Mouse (Mus musculus): ENCODE measurements at regions not wholly inside any gene's neighbourhood (a gene's known extent, or its start where the extent isn't known, plus 50 kb on each side); places are given as distances from the start of the nearest gene placed in this dataset.
A peak's percentile ranks its signal among the peaks of the same experiment; 100 is the strongest.

GRCm38 (mm10) chr7:119384670-119385241 lies 74.3 kb downstream of the Gp2 start:
- no peak for TF ChIP-seq POLR2A (IDR thresholded peaks at IDR 0.05; ENCODE audit: borderline replicate concordance, extremely low read depth, insufficient read depth, insufficient read length, poor library complexity, severe bottlenecking)
- TF ChIP-seq CTCF (IDR thresholded peaks at IDR 0.05; ENCODE audit: borderline replicate concordance, extremely low read depth, insufficient read depth, insufficient read length) = no peak
- no peak for DNase-seq (ENCODE audit: low read depth)

- DNase-seq (ENCODE audit: low read depth) = peak; percentile 80
- no peak for TF ChIP-seq CTCF (IDR thresholded peaks at IDR 0.05; ENCODE audit: borderline replicate concordance, extremely low read depth, insufficient read depth, insufficient read length)
- no peak for TF ChIP-seq POLR2A (IDR thresholded peaks at IDR 0.05; ENCODE audit: borderline replicate concordance, extremely low read depth, insufficient read depth, insufficient read length, poor library complexity, severe bottlenecking)
Measured at GRCm38 (mm10) chr7:119379935-119380334, 79.2 kb downstream of the Gp2 start.

GRCm38 (mm10) chr7:119364268-119364596 lies 94.9 kb downstream of the Gp2 start:
- DNase-seq (ENCODE audit: low read depth) = no peak
- TF ChIP-seq CTCF (IDR thresholded peaks at IDR 0.05; ENCODE audit: borderline replicate concordance, extremely low read depth, insufficient read depth, insufficient read length) (no peak), POLR2A (IDR thresholded peaks at IDR 0.05; ENCODE audit: borderline replicate concordance, extremely low read depth, insufficient read depth, insufficient read length, poor library complexity, severe bottlenecking) (no peak)

- peak; percentile 91 for DNase-seq (ENCODE audit: low read depth)
- no peak for TF ChIP-seq POLR2A (IDR thresholded peaks at IDR 0.05; ENCODE audit: borderline replicate concordance, extremely low read depth, insufficient read depth, insufficient read length, poor library complexity, severe bottlenecking)
- TF ChIP-seq CTCF (IDR thresholded peaks at IDR 0.05; ENCODE audit: borderline replicate concordance, extremely low read depth, insufficient read depth, insufficient read length) = no peak
Measured at GRCm38 (mm10) chr7:119363552-119364267, 95.4 kb downstream of the Gp2 start.

- DNase-seq (ENCODE audit: low read depth) = peak; percentile 56
- TF ChIP-seq CTCF (IDR thresholded peaks at IDR 0.05; ENCODE audit: borderline replicate concordance, extremely low read depth, insufficient read depth, insufficient read length) (no peak), POLR2A (IDR thresholded peaks at IDR 0.05; ENCODE audit: borderline replicate concordance, extremely low read depth, insufficient read depth, insufficient read length, poor library complexity, severe bottlenecking) (no peak)
Measured at GRCm38 (mm10) chr7:119357338-119357737, 101.7 kb downstream of the Gp2 start.

- no peak for DNase-seq (ENCODE audit: low read depth)
- TF ChIP-seq CTCF (IDR thresholded peaks at IDR 0.05; ENCODE audit: borderline replicate concordance, extremely low read depth, insufficient read depth, insufficient read length) = no peak
- no peak for TF ChIP-seq POLR2A (IDR thresholded peaks at IDR 0.05; ENCODE audit: borderline replicate concordance, extremely low read depth, insufficient read depth, insufficient read length, poor library complexity, severe bottlenecking)
Measured at GRCm38 (mm10) chr7:119356251-119356650, 102.8 kb downstream of the Gp2 start.

GRCm38 (mm10) chr7:119352571-119352970 lies 106.5 kb downstream of the Gp2 start:
- DNase-seq (ENCODE audit: low read depth) = no peak
- TF ChIP-seq CTCF (IDR thresholded peaks at IDR 0.05; ENCODE audit: borderline replicate concordance, extremely low read depth, insufficient read depth, insufficient read length) (no peak), POLR2A (IDR thresholded peaks at IDR 0.05; ENCODE audit: borderline replicate concordance, extremely low read depth, insufficient read depth, insufficient read length, poor library complexity, severe bottlenecking) (no peak)

- DNase-seq (ENCODE audit: low read depth) = no peak
- no peak for TF ChIP-seq POLR2A (IDR thresholded peaks at IDR 0.05; ENCODE audit: borderline replicate concordance, extremely low read depth, insufficient read depth, insufficient read length, poor library complexity, severe bottlenecking)
- no peak for TF ChIP-seq CTCF (IDR thresholded peaks at IDR 0.05; ENCODE audit: borderline replicate concordance, extremely low read depth, insufficient read depth, insufficient read length)
Measured at GRCm38 (mm10) chr7:119350641-119351040, 108.4 kb downstream of the Gp2 start.

- DNase-seq (ENCODE audit: low read depth) = no peak
- no peak for TF ChIP-seq CTCF (IDR thresholded peaks at IDR 0.05; ENCODE audit: borderline replicate concordance, extremely low read depth, insufficient read depth, insufficient read length)
- TF ChIP-seq POLR2A (IDR thresholded peaks at IDR 0.05; ENCODE audit: borderline replicate concordance, extremely low read depth, insufficient read depth, insufficient read length, poor library complexity, severe bottlenecking) = no peak
Measured at GRCm38 (mm10) chr7:119343380-119343779, 115.7 kb downstream of the Gp2 start.

- no peak for TF ChIP-seq CTCF (IDR thresholded peaks at IDR 0.05; ENCODE audit: borderline replicate concordance, extremely low read depth, insufficient read depth, insufficient read length)
Measured at GRCm38 (mm10) chr7:119333102-119333501, 126.0 kb downstream of the Gp2 start.

GRCm38 (mm10) chr7:119330460-119331109 lies 128.5 kb downstream of the Gp2 start:
- peak; percentile 73 for DNase-seq (ENCODE audit: low read depth)
- TF ChIP-seq CTCF (IDR thresholded peaks at IDR 0.05; ENCODE audit: borderline replicate concordance, extremely low read depth, insufficient read depth, insufficient read length) (no peak), POLR2A (IDR thresholded peaks at IDR 0.05; ENCODE audit: borderline replicate concordance, extremely low read depth, insufficient read depth, insufficient read length, poor library complexity, severe bottlenecking) (no peak)

More at GRCm38 (mm10) chr7:119333102-119333501, 126.0 kb downstream of the Gp2 start:
- DNase-seq (ENCODE audit: low read depth) = peak; percentile 34

- TF ChIP-seq CTCF (IDR thresholded peaks at IDR 0.05; ENCODE audit: borderline replicate concordance, extremely low read depth, insufficient read depth, insufficient read length) (no peak), POLR2A (IDR thresholded peaks at IDR 0.05; ENCODE audit: borderline replicate concordance, extremely low read depth, insufficient read depth, insufficient read length, poor library complexity, severe bottlenecking) (no peak)
- no peak for DNase-seq (ENCODE audit: low read depth)
Measured at GRCm38 (mm10) chr7:119296307-119296706, 111.9 kb upstream of the Gpr139 start.

All from brain, embryonic 14.5 days (tissue).